Mouse (Mus musculus) embryonic facial prominence, embryonic 13.5 days (tissue): Measurements from ENCODE around the gene Hsp90aa1. TPM values are rescaled to one million over a fixed set of nuclear protein-coding genes. Genes with fewer than 3 reads are reported as not detected.
"Not testable (repeated sequence)": the region's sequence is repeated elsewhere in the genome, so short reads cannot be mapped to it uniquely, and the experiment has no call there.

Experiments used
- ATAC-seq: fragments of 200-750 bp; cut with Nextera tagmentation; 2 replicates; pipeline ENCODE4 v1.8.0; 2017; ENCODE audit warnings: low read depth; ENCODE audit not compliant: insufficient number of reproducible peaks, insufficient read depth, low FRiP score, low TSS enrichment
- H3K27ac ChIP-seq: fragments of 300-500 bp; sonication (generic); 2 replicates; pipeline ENCODE4 v1.5.1; 2015; ENCODE audit warnings: moderate library complexity, mild to moderate bottlenecking, inconsistent platforms
- H3K27me3 ChIP-seq: fragments of 300-500 bp; sonication (generic); 2 replicates; pipeline ENCODE4 v1.6.1; 2015; ENCODE audit warnings: mild to moderate bottlenecking, inconsistent platforms
- H3K36me3 ChIP-seq: fragments of 300-500 bp; sonication (generic); 2 replicates; pipeline ENCODE4 v1.6.1; 2015; ENCODE audit warnings: mild to moderate bottlenecking, inconsistent platforms
- H3K4me1 ChIP-seq: fragments of 300-500 bp; sonication (generic); 2 replicates; pipeline ENCODE4 v1.6.1; 2015; ENCODE audit warnings: inconsistent platforms
- H3K4me2 ChIP-seq: fragments of 300-500 bp; sonication (generic); 2 replicates; pipeline ENCODE4 v1.6.1; 2015; ENCODE audit warnings: moderate library complexity, mild to moderate bottlenecking, inconsistent platforms
- H3K4me3 ChIP-seq: fragments of 300-500 bp; sonication (generic); 2 replicates; pipeline ENCODE4 v1.5.1; 2015; ENCODE audit warnings: mild to moderate bottlenecking, inconsistent platforms
- H3K9ac ChIP-seq: fragments of 300-500 bp; sonication (generic); 2 replicates; pipeline ENCODE4 v1.6.1; 2015; ENCODE audit warnings: mild to moderate bottlenecking, inconsistent platforms
- H3K9me3 ChIP-seq: fragments of 300-500 bp; sonication (generic); 2 replicates; pipeline ENCODE4 v1.6.1; 2016; ENCODE audit warnings: inconsistent platforms
- WGBS: fragments of 180-500 bp; shearing (Covaris S2); methylation state at CpG from one replicate; pipeline ENCODE4 v1.1.7; 2015; ENCODE audit warnings: mixed read lengths; 5-methylcytosine and 5-hydroxymethylcytosine counted together
- polyA plus RNA-seq: library from polyadenylated mRNA; unstranded; fragments of >200 nt; fragmentation: Nextera tagmentation; extraction: Ambion mirVana; gene quantifications from 2 replicates; pipeline ENCODE4 v1.2.1, GENCODE M21; 2015

The Hsp90aa1 gene
- polyA plus RNA-seq, 1 experiment from 2014 or later, result 849 TPM

DNA sequence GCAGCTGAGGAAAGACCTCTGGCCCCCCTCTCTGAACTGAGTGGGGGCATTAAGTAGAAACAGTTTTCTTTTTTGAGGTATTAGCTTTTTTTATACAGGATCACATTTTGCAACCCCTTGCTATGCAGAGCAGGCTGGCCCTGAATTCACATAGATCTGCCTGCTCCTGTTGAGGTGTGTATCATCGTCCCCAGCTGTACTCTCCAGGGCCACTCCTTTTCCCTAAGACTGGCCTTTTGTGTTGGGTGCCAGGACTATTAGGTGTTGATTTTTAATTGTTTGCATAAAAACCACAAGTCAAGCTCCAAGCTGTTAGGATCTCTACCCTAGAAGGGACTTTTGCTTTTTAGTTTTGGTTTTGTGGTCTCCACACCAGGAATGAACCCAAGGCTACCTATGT, 4.4 kb downstream of the Hsp90aa1 start:
- ATAC-seq, result no peak
- peaks cover 23% of the 10 kb centered on the region for H3K4me1 ChIP-seq
- H3K9ac ChIP-seq, result 0 out of 2 replicates have a peak overlapping the region, but pooled peaks have one; percentile 11
- no peaks in the 10 kb centered on the region for H3K27me3 ChIP-seq
- H3K4me3 ChIP-seq, result no peak overlapping the region
- WGBS, result 89% methylated on average over 1 of the region's 1 CpGs
- no peaks in the 10 kb centered on the region for H3K9me3 ChIP-seq
- no peak overlapping the region for H3K4me2 ChIP-seq
- H3K36me3 ChIP-seq, result peaks cover 14% of the 10 kb centered on the region
- H3K27ac ChIP-seq, result no peak overlapping the region

DNA sequence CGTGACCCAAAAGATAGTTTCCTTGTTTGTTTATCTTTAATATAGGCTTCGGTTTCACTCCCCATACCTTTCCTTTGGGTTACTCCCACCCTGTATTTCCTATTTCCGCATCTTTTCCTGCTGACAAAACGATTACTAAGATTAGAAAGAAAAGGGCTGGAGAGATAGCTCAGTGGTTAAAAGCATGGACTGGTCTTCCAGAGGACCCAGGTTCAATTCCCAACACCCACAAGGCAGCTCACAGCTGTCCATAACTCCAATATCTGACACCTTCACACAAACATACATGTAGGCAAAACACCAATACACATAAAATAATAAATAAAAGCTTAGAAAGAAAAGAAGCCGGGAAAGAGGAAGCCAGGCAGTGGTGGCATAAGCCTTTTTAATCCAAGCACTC, 5.1 kb downstream of the Hsp90aa1 start:
- Histone ChIP-seq H3K4me3 (no peak overlapping the region), H3K27ac (no peak overlapping the region), H3K9ac (no peak overlapping the region), H3K9me3 (no peaks in the 10 kb centered on the region), H3K36me3 (peaks cover 18% of the 10 kb centered on the region), H3K4me1 (peaks cover 18% of the 10 kb centered on the region), H3K27me3 (no peaks in the 10 kb centered on the region), H3K4me2 (no peak overlapping the region)
- ATAC-seq, result no peak
- 68% methylated on average over 5 of the region's 5 CpGs for WGBS

GRCm38 (mm10) chr12:110696975-110697400, 5.5 kb downstream of the Hsp90aa1 start:
- ATAC-seq, result no peak
- Histone ChIP-seq H3K27ac (peak overlapping the region; percentile 77; the same call in 1 of the 2 replicates), H3K9ac (peak overlapping the region; percentile 79), H3K36me3 (peaks cover 18% of the 10 kb centered on the region), H3K4me2 (peak overlapping the region; percentile 63), H3K27me3 (no peaks in the 10 kb centered on the region), H3K9me3 (no peaks in the 10 kb centered on the region), H3K4me1 (peaks cover 18% of the 10 kb centered on the region), H3K4me3 (peak overlapping the region; percentile 100)
- WGBS, result 48% methylated on average over 9 of the region's 9 CpGs

- Histone ChIP-seq H3K36me3 (peaks cover 23% of the 10 kb centered on the region), H3K27me3 (no peaks in the 10 kb centered on the region), H3K4me1 (peaks cover 18% of the 10 kb centered on the region), H3K9ac (peak overlapping the region; percentile 99), H3K4me2 (peak overlapping the region; percentile 63), H3K27ac (peak overlapping the region; percentile 94), H3K4me3 (peak overlapping the region; percentile 100), H3K9me3 (no peaks in the 10 kb centered on the region)
- WGBS, result under 1% methylated on average over 89 of the region's 89 CpGs
- ATAC-seq, result peak; percentile 96
These were observed 6.2 kb downstream of the Hsp90aa1 start for GRCm38 (mm10) chr12:110696173-110696974.

DNA sequence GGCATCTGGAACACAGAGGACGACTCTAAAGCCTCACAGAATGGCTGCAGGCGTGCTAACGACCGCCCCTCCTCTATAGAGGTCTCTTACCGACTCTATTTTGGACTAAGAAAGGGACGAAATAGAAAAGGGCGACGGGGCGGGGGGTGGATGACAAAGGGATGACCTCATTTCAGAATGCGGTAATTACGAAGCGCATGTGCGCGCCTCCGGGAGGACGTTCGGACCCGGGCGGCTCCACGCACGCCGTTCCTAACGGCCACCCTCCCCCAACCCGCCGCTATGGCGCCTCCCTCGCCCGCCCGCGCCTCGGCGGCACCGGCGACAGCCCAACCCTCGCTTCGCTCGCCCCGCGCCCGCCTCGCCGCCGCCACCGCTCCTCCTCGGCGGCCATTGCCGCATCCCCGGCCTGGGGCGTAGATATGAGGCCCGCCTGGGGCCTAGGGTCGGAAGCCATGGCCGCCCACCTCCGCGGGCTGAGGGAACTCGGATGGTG, 6.8 kb downstream of the Hsp90aa1 start:
- H3K4me2 ChIP-seq, result peak overlapping the region; percentile 63
- peak; percentile 28 for ATAC-seq
- peaks cover 14% of the 10 kb centered on the region for H3K4me1 ChIP-seq
- peak overlapping the region; percentile 100 for H3K4me3 ChIP-seq
- peak overlapping the region; percentile 94 for H3K27ac ChIP-seq
- no peaks in the 10 kb centered on the region for H3K9me3 ChIP-seq
- H3K9ac ChIP-seq, result peak overlapping the region; percentile 99
- H3K36me3 ChIP-seq, result peaks cover 25% of the 10 kb centered on the region
- under 1% methylated on average over 55 of the region's 55 CpGs for WGBS
- no peaks in the 10 kb centered on the region for H3K27me3 ChIP-seq

- Histone ChIP-seq H3K4me1 (peaks cover 13% of the 10 kb centered on the region), H3K36me3 (peaks cover 47% of the 10 kb centered on the region)
- not testable (repeated sequence) for H3K9me3 ChIP-seq, H3K9ac ChIP-seq, H3K27me3 ChIP-seq, H3K27ac ChIP-seq, H3K4me3 ChIP-seq, H3K4me2 ChIP-seq, ATAC-seq
- WGBS, result 73% methylated on average over 5 of the region's 5 CpGs
These were observed 9.2 kb downstream of the Hsp90aa1 start for GRCm38 (mm10) chr12:110693378-110693777.

GRCm38 (mm10) chr12:110689919-110690643, 12.4 kb downstream of the Hsp90aa1 start:
- Histone ChIP-seq H3K9me3 (no peaks in the 10 kb centered on the region), H3K4me1 (peaks cover 15% of the 10 kb centered on the region), H3K4me3 (no peak overlapping the region), H3K4me2 (no peak overlapping the region), H3K27me3 (no peaks in the 10 kb centered on the region), H3K9ac (no peak overlapping the region), H3K27ac (no peak overlapping the region), H3K36me3 (peaks cover 53% of the 10 kb centered on the region)
- 89% methylated on average over 6 of the region's 6 CpGs for WGBS
- ATAC-seq, result no peak

GRCm38 (mm10) chr12:110688921-110689320, 13.6 kb downstream of the Hsp90aa1 start:
- not testable (repeated sequence) for ATAC-seq, H3K27ac ChIP-seq, H3K4me3 ChIP-seq, H3K9ac ChIP-seq, H3K9me3 ChIP-seq, H3K27me3 ChIP-seq, H3K4me2 ChIP-seq, H3K4me1 ChIP-seq
- 98% methylated on average over 3 of the region's 3 CpGs for WGBS
- H3K36me3 ChIP-seq, result peaks cover 46% of the 10 kb centered on the region

GRCm38 (mm10) chr12:110687894-110688734, 14.4 kb downstream of the Hsp90aa1 start:
- Histone ChIP-seq H3K4me2 (no peak overlapping the region), H3K36me3 (peaks cover 40% of the 10 kb centered on the region), H3K4me3 (no peak overlapping the region), H3K9me3 (no peaks in the 10 kb centered on the region), H3K9ac (no peak overlapping the region), H3K27ac (peak overlapping the region; percentile 28; the same call in 1 of the 2 replicates), H3K4me1 (peaks cover 7% of the 10 kb centered on the region; the same call in 1 of the 2 replicates), H3K27me3 (no peaks in the 10 kb centered on the region)
- ATAC-seq, result no peak
- 70% methylated on average over 12 of the region's 12 CpGs for WGBS

DNA sequence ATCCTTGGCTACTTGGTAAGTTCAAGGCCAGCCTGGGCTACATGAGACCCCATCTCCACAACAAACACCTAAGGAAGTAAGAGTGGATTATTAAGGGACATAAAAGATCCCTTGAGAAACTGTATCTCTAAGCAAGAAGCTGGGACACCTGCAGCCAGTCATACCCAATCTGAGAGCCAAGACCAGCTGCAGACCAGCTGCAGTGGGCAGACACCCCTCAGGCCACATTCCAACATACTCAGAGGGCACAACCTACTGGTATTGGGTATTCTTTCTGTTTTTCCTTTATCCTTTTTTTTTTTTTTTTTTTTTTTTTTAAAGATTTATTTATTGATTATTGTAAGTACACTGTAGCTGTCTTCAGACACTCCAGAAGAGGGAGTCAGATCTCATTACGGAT, 18.9 kb downstream of the Hsp90aa1 start:
- Histone ChIP-seq H3K27me3 (no peaks in the 10 kb centered on the region), H3K4me1 (peaks cover 11% of the 10 kb centered on the region; the same call in 1 of the 2 replicates), H3K9me3 (no peaks in the 10 kb centered on the region), H3K27ac (no peak overlapping the region), H3K4me2 (no peak overlapping the region), H3K9ac (no peak overlapping the region), H3K4me3 (no peak overlapping the region), H3K36me3 (peaks cover 7% of the 10 kb centered on the region; the same call in 1 of the 2 replicates)
- no CpG with 5 or more reads among the region's 1 CpGs for WGBS
- no peak for ATAC-seq
